8 mouse cellular contexts compared by ENCODE assay signal in the genomic region with DNA sequence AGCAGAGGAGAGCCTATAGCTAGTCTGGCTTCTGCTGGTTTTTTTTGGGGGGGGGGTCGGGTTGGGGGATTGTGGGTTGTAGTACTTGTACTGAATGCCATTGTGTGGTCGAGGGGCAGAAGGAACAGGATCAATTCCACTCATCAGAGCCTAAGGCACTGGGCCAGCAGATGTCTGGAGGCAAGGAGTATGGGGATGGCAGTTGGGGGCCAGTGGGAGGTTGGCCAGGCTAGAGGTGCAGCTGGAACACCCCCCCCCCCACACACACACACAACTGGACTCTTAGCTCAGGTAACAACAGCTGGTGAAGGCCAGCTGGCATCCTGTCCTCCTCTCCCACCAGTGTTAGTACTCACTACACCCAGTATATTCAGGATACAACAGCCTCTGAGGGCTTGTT. TPM values are rescaled to one million over a fixed set of nuclear protein-coding genes. Genes with fewer than 3 reads are reported as not detected.
DNase-seq lines count a peak whose midpoint lies in the region; ATAC-seq and TF ChIP-seq lines count a peak whose summit lies in the region.

No protein-coding gene starts in this region.

- H3K4me2 ChIP-seq in liver, embryonic 11.5 days = peak overlapping the region; percentile 95
- H3K4me2 ChIP-seq in forebrain, embryonic 12.5 days = peak overlapping the region; percentile 86
- peak overlapping the region; percentile 89 for H3K4me2 ChIP-seq in limb, embryonic 13.5 days (replicated peaks)

- no peak for TF ChIP-seq CTCF in small intestine, adult 2 months (IDR thresholded peaks at IDR 0.05; ENCODE audit: extremely low read depth, insufficient read length, insufficient replicate concordance, low read depth, low read length)

- DNase-seq in liver, embryonic 11.5 days (ENCODE audit: low spot score) = no peak
- no peak for DNase-seq in liver
- no peak for DNase-seq in frontal cortex, adult 2 months (ENCODE audit: extremely low spot score in 1 of 2, low spot score in 1 of 2)
- no peak for DNase-seq in spleen, postnatal 36 days (ENCODE audit: low spot score in 2 of 2)
- no peak for DNase-seq in kidney, postnatal 36 days

- peaks cover 20% of the 10 kb centered on the region for H3K4me1 ChIP-seq in liver, embryonic 11.5 days (replicated peaks; ENCODE audit: control insufficient read depth, insufficient read depth, low read length)
- peaks cover 23% of the 10 kb centered on the region for H3K4me1 ChIP-seq in forebrain, embryonic 12.5 days
- H3K4me1 ChIP-seq in limb, embryonic 13.5 days = peaks cover 18% of the 10 kb centered on the region
- peaks cover 10% of the 10 kb centered on the region for H3K4me1 ChIP-seq in small intestine, adult 2 months (ENCODE audit: control insufficient read depth, insufficient read depth, insufficient read length, low read length)

- no peak for ATAC-seq in liver, embryonic 11.5 days (replicated peaks; ENCODE audit: low FRiP score)
- no peak; the same call in 1 of the 2 replicates for ATAC-seq in forebrain, embryonic 12.5 days (ENCODE audit: low FRiP score)
- ATAC-seq in limb, embryonic 13.5 days (ENCODE audit: low FRiP score, low read depth) = no peak

- H3K9me3 ChIP-seq in liver, embryonic 11.5 days (ENCODE audit: control insufficient read depth, low read length) = no peaks in the 10 kb centered on the region
- no peaks in the 10 kb centered on the region for H3K9me3 ChIP-seq in forebrain, embryonic 12.5 days
- H3K9me3 ChIP-seq in limb, embryonic 13.5 days = no peaks in the 10 kb centered on the region

- TF ChIP-seq POLR2A in small intestine, adult 2 months (IDR thresholded peaks at IDR 0.05; ENCODE audit: low read depth, low read length) = no peak

- peaks cover 13% of the 10 kb centered on the region for H3K36me3 ChIP-seq in liver, embryonic 11.5 days (ENCODE audit: control insufficient read depth, insufficient read depth, low read length)
- H3K36me3 ChIP-seq in forebrain, embryonic 12.5 days (replicated peaks) = peaks cover 25% of the 10 kb centered on the region
- peaks cover 15% of the 10 kb centered on the region for H3K36me3 ChIP-seq in limb, embryonic 13.5 days
- peaks cover 15% of the 10 kb centered on the region for H3K36me3 ChIP-seq in small intestine, adult 2 months (ENCODE audit: control insufficient read depth, insufficient read depth, low read length)

- H3K27ac ChIP-seq in liver, embryonic 11.5 days (ENCODE audit: low read depth, low read length) = peak overlapping the region; percentile 98
- peak overlapping the region; percentile 80 for H3K27ac ChIP-seq in forebrain, embryonic 12.5 days
- H3K27ac ChIP-seq in limb, embryonic 13.5 days = no peak overlapping the region
- peak overlapping the region; percentile 79 for H3K27ac ChIP-seq in small intestine, adult 2 months (ENCODE audit: insufficient read depth, low read depth, low read length)

- H3K27me3 ChIP-seq in liver, embryonic 11.5 days (replicated peaks; ENCODE audit: control insufficient read depth, insufficient read depth, low read length) = no peaks in the 10 kb centered on the region
- peaks cover 42% of the 10 kb centered on the region for H3K27me3 ChIP-seq in forebrain, embryonic 12.5 days
- 0 out of 2 replicates have a peak, but pooled peaks cover 3% of the 10 kb centered on the region for H3K27me3 ChIP-seq in limb, embryonic 13.5 days
- H3K27me3 ChIP-seq in small intestine, adult 2 months (ENCODE audit: control insufficient read depth, insufficient read depth, low read length) = no peaks in the 10 kb centered on the region

- H3K9ac ChIP-seq in liver, embryonic 11.5 days (ENCODE audit: low read depth, low read length) = peak overlapping the region; percentile 88
- no peak overlapping the region for H3K9ac ChIP-seq in forebrain, embryonic 12.5 days
- H3K9ac ChIP-seq in limb, embryonic 13.5 days = no peak overlapping the region

- H3K4me3 ChIP-seq in liver, embryonic 11.5 days (ENCODE audit: low read depth, low read length) = peak overlapping the region; percentile 91; the same call in 1 of the 2 replicates
- no peak overlapping the region for H3K4me3 ChIP-seq in forebrain, embryonic 12.5 days (replicated peaks)
- no peak overlapping the region for H3K4me3 ChIP-seq in limb, embryonic 13.5 days
- H3K4me3 ChIP-seq in small intestine, adult 2 months (ENCODE audit: low read depth, low read length) = no peak overlapping the region

- WGBS in liver, embryonic 11.5 days = 24% methylated on average over 2 of the region's 2 CpGs
- WGBS in forebrain, embryonic 12.5 days = 0% methylated on average over 2 of the region's 2 CpGs
- 24% methylated on average over 2 of the region's 2 CpGs for WGBS in limb, embryonic 13.5 days
- WGBS in small intestine, adult 2 months = 9% methylated on average over 2 of the region's 2 CpGs

RNA-seq across cellular contexts. Expression of a gene that starts 1.2 kb away (rescaled TPM):
- polyA plus RNA-seq in liver, embryonic 11.5 days (2014; fragmentation: Nextera tagmentation; extraction: Ambion mirVana) = 138 and 140 TPM in 2 replicates
- 108 and 109 TPM in 2 replicates for polyA plus RNA-seq in forebrain, embryonic 12.5 days (2016; fragmentation: Nextera tagmentation; extraction: Ambion mirVana)
- 84.0 and 85.0 TPM in 2 replicates for polyA plus RNA-seq in limb, embryonic 13.5 days (2015; fragmentation: Nextera tagmentation; extraction: Ambion mirVana)
- polyA plus RNA-seq in small intestine, adult 2 months (2012; rRNA removed) = 204 and 328 TPM in 2 replicates
- polyA plus RNA-seq in frontal cortex, adult 2 months (2012; rRNA removed) = 61.7 and 71.6 TPM in 2 replicates

RNA-seq across cellular contexts. Expression of a gene that starts 14.4 kb away (rescaled TPM):
- polyA plus RNA-seq in liver, embryonic 11.5 days (2014; fragmentation: Nextera tagmentation; extraction: Ambion mirVana) = 0.21 and 0.29 TPM in 2 replicates
- polyA plus RNA-seq in forebrain, embryonic 12.5 days (2016; fragmentation: Nextera tagmentation; extraction: Ambion mirVana) = 0.45 TPM in 1 of 2 replicates, not detected in the other
- 0.13 TPM in 1 of 2 replicates, not detected in the other for polyA plus RNA-seq in limb, embryonic 13.5 days (2015; fragmentation: Nextera tagmentation; extraction: Ambion mirVana)
- 0.36 TPM in 1 of 2 replicates, not detected in the other for polyA plus RNA-seq in small intestine, adult 2 months (2012; rRNA removed)
- polyA plus RNA-seq in frontal cortex, adult 2 months (2012; rRNA removed) = 0.08 TPM in 1 of 2 replicates, not detected in the other

RNA-seq across cellular contexts. Expression of a gene that starts 18.1 kb away (rescaled TPM):
- polyA plus RNA-seq in liver, embryonic 11.5 days (2014; fragmentation: Nextera tagmentation; extraction: Ambion mirVana) = 24.4 and 26.4 TPM in 2 replicates
- polyA plus RNA-seq in forebrain, embryonic 12.5 days (2016; fragmentation: Nextera tagmentation; extraction: Ambion mirVana) = 54.2 and 55.4 TPM in 2 replicates
- 49.8 and 50.7 TPM in 2 replicates for polyA plus RNA-seq in limb, embryonic 13.5 days (2015; fragmentation: Nextera tagmentation; extraction: Ambion mirVana)
- polyA plus RNA-seq in small intestine, adult 2 months (2012; rRNA removed) = 6.6 and 15.8 TPM in 2 replicates
- 36.4 and 47.2 TPM in 2 replicates for polyA plus RNA-seq in frontal cortex, adult 2 months (2012; rRNA removed)

RNA-seq across cellular contexts. Expression of a gene that starts 30.8 kb away (rescaled TPM):
- 0.12 TPM in 1 of 2 replicates, not detected in the other for polyA plus RNA-seq in liver, embryonic 11.5 days (2014; fragmentation: Nextera tagmentation; extraction: Ambion mirVana)
- polyA plus RNA-seq in forebrain, embryonic 12.5 days (2016; fragmentation: Nextera tagmentation; extraction: Ambion mirVana) = not detected in 2 replicates
- 0.17 TPM in 1 of 2 replicates, not detected in the other for polyA plus RNA-seq in limb, embryonic 13.5 days (2015; fragmentation: Nextera tagmentation; extraction: Ambion mirVana)
- not detected in 2 replicates for polyA plus RNA-seq in small intestine, adult 2 months (2012; rRNA removed)
- polyA plus RNA-seq in frontal cortex, adult 2 months (2012; rRNA removed) = not detected in 2 replicates

RNA-seq across cellular contexts. Expression of a gene that starts 30.8 kb away (rescaled TPM):
- polyA plus RNA-seq in liver, embryonic 11.5 days (2014; fragmentation: Nextera tagmentation; extraction: Ambion mirVana) = 47.9 and 52.9 TPM in 2 replicates
- polyA plus RNA-seq in forebrain, embryonic 12.5 days (2016; fragmentation: Nextera tagmentation; extraction: Ambion mirVana) = 97.9 and 106 TPM in 2 replicates
- 97.8 and 105 TPM in 2 replicates for polyA plus RNA-seq in limb, embryonic 13.5 days (2015; fragmentation: Nextera tagmentation; extraction: Ambion mirVana)
- 82.2 and 152 TPM in 2 replicates for polyA plus RNA-seq in small intestine, adult 2 months (2012; rRNA removed)
- polyA plus RNA-seq in frontal cortex, adult 2 months (2012; rRNA removed) = 87.2 and 95.4 TPM in 2 replicates
